Mouse (Mus musculus) frontal cortex, postnatal 25 days (tissue): Measurements from ENCODE around the gene Abhd12.
"Not testable (repeated sequence)": the region's sequence is repeated elsewhere in the genome, so short reads cannot be mapped to it uniquely, and the experiment has no call there.

ENCODE experiments used
- DNase-seq, 2 experiments: peaks; one replicate each; pipeline ENCODE4 v3.0.0; 2022; ENCODE audit warnings: low spot score in 2 of 2

Abhd12 gene

DNA sequence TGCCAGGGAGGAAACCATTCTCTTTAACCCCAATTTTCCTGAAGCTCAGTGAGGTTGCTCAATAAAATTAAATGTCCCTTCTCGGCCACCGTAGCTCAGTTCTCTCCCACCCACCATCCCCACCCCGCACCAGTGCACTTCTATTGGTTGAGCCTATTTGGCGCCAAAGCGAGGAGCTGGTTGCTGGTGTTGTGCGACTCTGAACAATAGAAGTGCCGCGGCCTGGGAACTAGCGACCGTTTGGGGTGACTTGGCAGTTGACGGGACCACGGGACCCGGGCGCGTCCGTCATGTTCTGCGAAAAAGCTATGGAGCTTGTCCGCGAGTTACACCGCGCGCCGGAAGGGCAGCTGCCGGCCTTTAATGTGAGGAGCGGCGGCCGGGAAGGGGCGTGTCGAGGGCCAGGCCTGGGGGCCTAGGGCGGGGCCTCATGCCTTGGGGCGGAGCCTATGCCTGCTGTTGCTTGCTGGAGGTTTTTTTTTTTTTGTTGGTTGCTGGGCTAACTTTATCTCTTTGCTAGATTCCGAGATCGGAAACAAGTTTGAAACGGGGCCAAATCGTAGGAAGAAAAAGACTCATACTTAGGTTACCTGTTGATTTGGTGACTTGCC, 5.0 kb upstream of the Abhd12 start:
- peak; percentile 69 to 76 for DNase-seq

DNA sequence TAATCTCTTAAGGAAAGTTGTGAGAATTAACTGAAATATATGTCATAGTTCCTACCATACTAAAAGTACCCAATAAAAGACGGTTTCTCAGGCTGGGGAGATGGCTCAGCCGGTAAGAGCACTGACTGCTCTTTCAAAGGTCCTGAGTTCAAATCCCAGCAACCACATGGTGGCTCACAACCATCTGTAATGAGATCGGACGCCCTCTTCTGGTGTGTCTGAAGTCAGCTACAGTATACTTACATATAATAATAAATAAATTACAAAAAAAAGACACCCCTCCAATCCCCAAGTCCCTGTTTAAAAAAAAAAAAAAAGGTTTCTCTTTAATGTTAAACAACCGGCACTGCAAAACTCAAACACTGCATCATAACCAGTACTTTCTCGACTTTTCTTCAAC, 4.3 kb upstream of the Abhd12 start:
- DNase-seq: not testable (repeated sequence)

DNA sequence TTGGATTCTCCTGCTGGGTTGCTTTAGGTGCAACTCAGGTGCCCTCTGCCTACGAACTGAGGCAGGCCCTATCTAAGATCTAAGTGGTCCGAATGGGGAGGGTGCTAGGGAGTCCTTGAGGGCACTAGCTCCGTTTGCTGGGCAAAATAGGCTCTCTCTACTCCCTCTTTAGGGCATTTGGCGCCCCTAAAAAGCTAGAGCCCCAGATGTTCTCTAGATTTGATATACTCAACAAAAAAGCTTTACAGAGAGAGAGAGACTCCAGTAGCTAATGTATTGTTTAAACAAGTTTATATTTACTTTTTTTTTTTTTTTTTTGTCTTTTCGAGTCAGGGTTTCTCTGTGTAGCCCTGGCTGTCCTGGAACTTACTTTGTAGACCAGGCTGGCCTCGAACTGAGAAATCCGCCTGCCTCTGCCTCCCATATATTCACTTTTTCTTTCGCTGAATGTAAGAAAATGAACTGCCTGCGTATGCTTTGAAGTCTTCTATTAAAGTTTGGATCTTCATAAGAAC, 452 bp upstream of the Abhd12 start, which contains the start of gene Gins1:
Gene Gins1 (plus strand): TSS at position 465 of the 515 bp plus-strand sequence.
- no peak for DNase-seq

DNA sequence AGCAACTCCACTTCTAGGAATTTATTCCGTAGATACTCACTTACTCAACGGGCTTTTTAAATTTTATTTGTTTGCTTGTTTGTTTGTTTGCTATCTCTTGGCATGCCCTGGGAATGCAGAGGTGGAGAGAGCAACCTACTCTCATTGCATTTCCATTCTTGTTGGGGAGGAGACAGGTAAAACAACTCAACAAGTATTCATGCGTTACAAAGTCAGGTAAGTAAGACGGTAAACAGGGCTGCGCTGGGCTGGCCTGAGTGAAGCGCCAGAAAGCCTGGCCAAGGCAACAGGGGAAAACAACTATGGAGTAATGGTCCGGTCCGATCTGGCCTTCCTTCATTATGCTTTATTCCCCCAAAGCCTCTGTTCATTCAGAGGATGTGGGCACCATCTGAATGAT, 2.2 kb downstream of the Abhd12 start:
- DNase-seq: no peak

DNA sequence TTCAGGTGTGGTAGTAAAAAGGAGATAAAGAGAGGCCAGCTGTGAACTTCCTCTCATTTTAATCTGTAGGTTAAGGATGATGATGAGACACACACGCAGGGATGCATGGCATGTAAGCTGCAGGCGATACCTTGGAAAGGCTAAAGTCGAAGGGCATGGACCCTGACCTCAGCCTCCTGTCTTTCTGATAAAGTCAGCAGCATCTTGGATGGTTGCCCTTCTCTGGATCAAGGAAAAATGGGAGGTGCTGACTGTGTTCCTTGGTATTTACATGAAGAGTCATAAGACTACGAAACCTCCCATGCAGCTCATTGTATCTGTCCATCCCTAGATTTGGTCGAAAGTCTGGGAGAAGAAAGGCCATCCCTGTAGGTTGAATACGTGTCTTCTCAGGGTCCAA, 4.2 kb downstream of the Abhd12 start:
- DNase-seq: no peak

DNA sequence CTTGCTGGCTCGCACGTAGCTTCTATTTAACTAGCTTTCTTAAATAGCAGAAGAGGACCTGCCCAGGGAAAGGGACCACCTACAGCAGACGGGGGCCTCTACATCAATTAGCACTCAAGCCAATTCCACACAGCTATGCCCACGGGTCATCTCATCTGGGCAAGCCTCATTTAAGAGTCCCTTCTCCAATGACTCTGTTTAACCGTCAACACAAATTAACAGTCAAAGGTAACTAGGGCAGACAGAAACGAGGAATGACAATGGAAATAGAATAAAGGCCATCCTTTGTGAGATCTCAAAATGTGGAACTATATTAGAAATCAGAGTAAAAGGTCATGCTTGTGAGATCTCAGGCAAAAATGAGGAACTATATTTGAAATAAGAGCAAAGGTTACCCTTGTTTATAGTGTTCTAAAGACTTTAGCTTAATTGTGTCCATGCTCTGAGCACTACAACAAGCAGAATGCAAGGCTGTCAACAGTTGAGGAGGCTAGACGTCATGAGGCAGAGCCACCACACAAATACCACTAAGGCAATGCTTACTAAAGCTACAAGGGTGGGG, 8.8 kb downstream of the Abhd12 start:
- DNase-seq: no peak

DNA sequence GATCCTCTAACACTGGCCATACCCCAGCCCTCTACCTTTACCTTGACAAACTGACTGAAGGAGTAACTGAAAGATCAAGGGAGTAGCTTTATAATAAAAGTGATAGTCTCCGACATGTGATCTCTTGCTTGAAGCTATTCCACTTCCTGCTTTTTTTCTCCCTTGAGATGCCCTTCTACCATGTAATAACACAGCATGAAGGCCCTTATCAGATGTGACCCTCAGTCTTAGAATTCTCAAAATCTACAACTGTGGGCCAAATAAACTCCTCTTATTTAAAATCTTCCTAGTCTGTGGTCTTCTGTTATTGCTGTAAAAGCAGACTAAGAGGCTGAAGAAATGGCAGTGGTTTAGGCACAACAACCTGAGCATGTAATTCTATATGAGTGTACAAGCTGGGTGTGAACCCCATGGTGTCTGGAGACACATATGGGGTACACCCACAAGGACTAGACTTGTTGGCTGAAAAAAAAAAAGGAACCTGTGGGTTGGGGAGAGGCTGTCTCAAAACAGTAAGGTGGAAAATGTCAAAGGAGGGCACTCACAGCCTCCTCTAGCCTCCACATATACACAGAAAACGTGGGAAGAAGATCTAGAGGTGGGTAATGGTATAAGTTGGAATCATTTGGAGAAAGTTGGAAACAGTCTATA, 9.8 kb downstream of the Abhd12 start:
- DNase-seq: no peak

DNA sequence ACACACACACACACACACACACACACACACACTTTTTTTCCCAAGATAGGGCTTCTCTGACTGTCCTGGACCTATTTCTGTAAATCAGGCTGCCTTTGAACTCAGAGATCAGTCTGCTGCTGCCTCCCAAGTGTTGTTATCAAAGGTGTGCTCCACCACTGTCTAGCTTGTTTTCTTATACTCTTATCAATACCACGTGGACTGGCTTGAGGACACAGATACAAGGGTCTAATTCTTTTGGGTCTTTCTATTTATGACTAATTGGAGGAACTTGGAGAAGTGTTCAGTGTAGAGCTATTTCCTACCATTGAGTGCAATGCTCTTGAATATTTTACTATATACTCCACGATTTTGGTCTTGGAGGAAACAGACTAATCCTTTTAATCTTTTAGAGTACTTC, 17.2 kb downstream of the Abhd12 start:
- no peak for DNase-seq

DNA sequence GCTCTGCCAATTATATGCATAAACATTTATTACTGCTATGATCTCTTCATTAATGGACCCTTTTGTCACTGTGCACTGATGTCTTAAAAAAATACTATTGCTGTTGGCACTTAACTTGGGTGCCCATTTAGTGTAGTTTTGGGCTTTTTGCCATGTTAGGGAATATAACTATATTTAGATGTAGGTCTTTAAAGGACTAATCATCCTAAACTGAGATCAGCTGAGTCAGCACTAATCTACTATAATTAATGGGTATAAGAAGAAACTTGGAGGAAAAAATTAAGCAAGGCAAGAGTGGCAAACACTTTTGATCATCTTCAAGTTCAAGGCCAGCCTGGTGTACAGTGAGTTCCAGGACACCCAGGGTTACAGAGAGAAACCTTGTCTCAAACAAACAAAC, 18.2 kb downstream of the Abhd12 start:
- no peak for DNase-seq

DNA sequence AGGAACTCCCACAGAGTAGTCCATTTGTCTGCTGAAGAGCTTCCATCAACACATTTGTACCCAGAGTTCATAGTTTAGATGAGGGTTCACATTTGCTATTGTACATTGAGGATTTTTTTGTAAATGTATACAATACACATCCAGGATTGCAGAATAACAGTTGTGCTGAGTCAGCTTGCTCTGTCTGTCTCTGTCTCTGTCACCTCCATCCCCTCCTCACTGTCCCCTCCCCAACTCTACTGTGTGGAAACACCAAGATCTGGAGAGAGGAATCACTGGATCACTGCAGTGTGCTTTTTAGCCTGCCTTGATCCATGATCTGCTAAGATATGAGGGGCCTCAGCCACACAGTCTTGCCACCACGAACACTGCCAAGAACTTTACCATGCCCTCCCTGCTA, 18.7 kb downstream of the Abhd12 start:
- DNase-seq: no peak

DNA sequence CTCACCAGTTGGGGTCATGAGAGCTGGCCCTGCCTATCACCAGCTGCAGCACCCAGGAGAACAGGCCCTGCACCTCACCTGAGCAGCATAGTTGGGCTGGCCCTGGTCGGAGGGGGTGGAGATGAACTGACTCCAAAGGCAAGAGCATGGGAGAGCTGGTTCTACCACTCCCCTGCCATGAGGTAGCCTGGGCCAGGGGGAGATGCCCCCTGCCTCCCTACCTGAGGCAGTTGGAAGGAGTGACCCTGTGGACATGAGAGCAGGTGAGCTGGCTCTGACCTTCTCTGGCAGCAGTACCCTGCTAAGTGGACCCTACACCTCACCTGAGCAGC, 19.8 kb downstream of the Abhd12 start:
- no peak for DNase-seq

DNA sequence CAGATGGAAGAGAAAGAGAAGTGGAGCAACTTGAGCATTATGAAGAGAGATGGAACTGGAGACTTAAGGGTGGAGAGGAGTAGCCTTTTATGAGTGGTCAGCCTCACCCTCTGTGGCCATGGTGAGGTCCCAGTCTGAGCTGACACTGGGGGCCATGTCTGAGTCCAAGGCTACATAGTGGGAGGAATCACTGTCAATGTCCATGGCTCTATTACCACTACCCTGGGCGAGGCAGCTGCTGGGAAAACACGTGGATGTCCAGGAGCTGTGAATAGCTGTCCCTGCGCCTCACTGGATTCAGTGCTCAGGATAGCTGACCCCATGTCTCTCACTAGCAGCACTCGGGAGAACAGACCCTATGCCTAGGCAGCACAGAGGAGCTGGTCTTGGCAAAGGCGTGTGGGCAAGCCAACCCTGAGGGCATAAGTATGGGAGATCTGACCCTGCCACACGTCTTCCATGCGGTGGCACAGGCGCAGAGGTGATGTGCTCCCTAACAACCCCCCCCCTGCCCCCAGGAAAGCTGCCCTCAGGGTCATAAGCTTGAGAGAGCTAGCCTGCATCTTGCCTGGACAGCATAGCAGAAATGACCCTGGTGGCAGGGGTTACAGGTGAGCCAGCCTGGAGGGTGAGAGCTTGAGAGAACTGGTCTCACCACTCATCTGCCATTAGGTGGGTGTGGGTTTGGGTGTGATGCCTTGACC, 20.3 kb downstream of the Abhd12 start:
- no peak for DNase-seq

DNA sequence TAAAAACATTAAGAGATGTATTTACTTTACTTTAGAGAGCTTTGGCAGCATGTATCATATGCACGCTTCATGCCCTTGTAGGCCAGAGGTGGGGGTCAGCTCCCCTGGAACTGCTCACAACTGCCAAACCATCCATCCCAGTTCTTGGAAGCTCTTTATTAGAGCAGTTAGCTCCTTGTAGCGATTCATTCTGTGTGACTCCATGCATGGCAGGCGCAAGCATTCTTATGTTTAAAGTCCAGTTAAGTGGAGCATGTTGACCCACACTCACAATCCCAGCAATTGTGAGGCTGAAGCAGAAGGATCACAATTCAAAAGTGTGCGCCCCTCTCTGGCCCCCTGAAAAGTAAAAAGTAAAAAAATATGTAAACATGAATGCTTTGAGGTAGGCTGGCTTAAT, 27.0 kb downstream of the Abhd12 start:
- DNase-seq: no peak

DNA sequence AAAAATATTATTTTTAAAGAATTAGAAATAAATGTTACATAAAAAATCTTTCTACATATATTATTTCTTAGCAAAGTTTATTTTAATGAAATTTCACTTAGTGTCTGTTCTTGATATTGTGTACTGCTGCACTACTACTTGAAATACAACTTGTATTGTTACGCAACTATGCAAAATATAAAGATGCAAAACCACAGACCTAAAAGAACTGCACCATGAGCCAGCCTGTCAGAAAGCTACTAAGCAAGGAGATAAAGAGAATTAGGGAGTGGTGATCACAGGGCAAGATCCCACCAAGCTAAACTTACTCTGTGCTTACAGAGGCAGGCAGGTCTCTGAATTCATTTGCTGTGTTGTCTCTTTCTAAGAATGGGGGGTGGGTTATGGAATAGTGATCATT, 29.3 kb downstream of the Abhd12 start:
- no peak for DNase-seq

DNA sequence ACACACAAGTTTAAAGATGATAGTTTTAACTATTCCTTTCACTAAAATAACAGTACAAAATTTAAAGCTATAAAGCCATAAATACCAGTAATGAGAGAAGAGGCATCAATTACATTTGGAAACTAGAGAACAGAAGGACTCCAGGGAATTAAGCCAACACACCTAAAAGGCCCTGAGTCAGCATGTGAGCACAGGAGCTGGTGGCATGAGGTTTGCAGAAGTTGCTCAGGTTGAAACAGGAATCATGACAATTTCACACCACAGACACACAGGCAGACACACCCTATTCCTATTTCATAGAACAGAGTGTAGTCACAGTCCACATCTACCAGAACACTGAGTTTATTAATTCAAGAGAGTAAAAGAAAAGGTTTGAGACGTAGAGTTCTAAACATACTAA, 30.0 kb downstream of the Abhd12 start:
- DNase-seq: no peak

DNA sequence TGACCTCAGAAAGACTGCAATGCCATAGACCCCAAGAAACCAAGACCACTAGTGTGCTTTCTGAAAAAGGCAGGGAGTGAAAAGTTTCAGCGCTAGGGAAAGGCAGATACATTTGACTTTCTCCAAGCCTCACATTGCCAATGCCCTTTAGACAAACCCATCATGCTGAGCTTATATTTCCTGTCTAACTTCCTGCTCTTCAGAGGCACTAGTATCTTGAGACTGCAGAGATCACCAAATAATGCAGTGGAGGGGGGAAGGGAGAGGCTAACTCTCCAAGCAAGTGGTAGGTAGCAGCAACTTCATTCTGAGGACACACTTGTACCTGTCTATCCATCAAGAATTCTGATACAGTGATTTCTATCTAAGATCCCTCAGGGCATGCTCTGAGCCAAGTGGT, 35.1 kb downstream of the Abhd12 start:
- DNase-seq: no peak

DNA sequence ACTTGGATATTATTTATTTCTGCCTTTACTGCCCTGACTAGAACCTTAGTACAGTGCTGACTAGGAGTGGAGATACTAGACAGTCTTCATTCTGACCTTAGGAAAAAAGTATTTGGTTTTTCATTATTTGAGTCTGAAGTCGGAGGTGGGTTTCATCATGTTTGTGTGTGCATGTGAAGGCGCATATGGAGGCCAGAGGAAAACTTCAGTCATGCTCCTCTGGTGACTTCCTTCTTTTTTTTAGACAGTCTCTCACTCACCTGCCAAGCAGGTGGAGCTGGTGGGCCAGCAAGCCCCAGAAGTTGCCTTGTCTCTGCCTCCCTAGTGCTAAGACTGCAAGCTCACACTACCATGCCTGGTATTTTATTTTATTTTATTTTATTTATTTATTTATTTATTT, 37.5 kb downstream of the Abhd12 start:
- no peak for DNase-seq

DNA sequence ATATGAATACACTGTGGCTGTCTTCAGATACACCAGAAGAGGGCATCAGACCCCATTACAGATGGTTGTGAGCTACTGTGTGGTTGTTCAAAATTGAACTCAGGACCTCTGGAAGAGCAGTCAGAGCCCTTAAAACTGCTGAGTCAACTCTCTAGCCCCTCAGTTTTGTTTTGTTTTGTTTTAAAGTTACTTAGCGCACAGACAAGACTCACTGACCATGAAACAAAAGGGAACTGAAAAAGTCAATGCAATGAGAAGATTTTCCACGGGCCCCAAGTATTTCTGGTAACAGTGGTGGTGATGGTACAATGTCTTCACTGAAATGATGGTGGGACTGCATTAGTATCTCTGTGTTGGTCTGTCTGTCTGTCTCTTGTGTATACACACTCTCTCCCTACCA, 43.4 kb downstream of the Abhd12 start:
- DNase-seq: no peak

DNA sequence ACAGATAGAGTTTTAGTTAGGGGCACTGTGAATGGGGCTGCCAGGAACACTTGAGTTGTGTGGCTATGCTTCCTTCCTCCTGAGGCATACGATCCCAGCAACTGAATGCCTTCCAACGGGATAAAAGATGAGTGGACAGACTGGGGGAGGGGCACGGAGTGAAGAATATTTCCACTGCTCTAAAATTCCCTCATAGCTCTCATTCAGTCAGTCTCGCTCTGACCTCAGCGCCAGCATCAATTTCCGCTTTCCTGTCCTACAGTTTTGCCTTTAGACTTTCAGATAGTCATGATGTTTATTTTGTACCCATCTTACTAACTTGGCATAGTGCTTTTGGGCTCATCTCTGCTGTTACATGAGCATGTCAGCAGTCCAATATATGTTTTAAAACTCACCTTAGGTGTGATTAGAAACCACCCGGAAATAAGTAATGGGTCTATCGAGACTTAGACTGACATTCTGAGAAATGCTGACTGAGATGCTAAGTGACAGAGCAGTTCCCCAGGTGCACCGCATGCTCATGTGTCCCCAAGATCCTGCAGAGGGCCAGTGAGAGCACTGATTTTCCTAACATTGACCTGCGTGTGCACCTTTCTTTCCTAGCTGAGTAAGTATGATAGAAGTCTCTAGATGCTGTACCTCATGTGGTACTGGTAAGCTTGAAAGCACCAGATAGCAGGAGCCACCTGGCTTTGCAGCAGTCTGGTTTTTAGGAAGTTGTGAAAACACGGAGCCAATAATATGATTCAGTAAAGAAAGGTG, 44.7 kb downstream of the Abhd12 start:
- DNase-seq: no peak

DNA sequence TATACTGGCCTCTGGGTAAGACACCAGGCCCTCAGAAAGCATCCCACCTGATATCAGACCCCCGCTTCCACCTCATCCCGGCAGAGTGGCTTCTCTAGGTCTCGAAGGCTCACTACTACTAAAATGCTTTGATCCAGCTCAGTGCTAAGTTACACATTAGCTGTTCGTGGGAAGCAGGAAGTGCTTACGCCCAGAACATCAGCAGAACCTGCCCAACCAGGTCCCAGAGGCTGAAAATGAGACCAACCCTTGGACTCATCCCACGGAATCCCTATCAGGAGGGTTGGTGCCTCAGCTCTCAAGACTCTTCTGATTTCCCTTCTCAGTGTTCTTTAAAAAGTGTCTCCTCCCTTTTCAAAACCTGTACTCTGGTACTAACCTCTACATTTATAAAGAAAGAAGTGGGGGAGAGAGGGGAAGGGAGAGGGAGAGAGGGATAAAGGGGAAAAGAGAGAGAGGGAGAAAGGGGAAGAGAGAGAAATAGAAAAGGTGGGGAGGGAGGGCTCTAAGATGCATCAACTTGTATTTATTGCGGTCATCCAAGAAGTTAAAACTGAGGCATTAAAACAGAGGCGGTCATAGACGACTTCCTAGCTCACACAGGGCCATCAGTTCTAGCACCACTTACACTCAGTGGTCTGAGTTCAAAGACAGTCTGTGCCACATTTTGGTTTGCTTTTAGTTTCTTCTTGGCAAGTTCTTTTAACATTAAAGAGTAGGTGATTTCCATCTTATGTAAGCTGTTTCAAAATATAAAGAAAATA, 45.6 kb downstream of the Abhd12 start:
- no peak for DNase-seq

DNA sequence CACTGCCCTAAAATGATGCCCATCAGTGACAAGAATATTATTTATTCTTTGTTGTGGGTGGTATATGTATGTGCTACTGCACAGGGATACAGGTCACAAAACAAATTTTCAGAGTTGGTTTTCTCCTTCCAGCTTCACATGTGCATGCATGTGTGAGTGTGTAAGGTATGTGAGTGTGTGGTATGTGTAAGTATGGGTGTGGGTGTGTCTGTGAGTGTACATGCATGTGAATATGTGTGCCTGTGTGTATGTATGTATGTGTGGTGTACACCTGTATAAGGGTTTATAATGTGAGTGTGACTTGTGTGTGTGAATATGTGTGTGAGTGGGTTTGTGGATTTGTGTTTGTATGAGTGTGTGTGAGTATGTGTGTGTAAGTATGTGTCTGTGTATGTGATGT, 49.4 kb downstream of the Abhd12 start:
- DNase-seq: no peak
